Mouse (Mus musculus): Measurements from ENCODE around the gene Cyct. TPM values are rescaled to one million over a fixed set of nuclear protein-coding genes. Genes with fewer than 3 reads are reported as not detected.
A peak's percentile ranks its signal among the peaks of the same experiment; 100 is the strongest.

Gene Cyct
- 0.32 TPM in 1 of 2 replicates, not detected in the other for polyA plus RNA-seq (2015; fragmentation: Nextera tagmentation; extraction: Ambion mirVana)

- H3K9ac ChIP-seq = no peak within 1 kb of the TSS
- no peaks in the 10 kb centered on the region for H3K9me3 ChIP-seq
- no peak within 1 kb of the TSS for H3K27ac ChIP-seq (replicated peaks)
- H3K4me2 ChIP-seq = no peak within 1 kb of the TSS
- H3K4me1 ChIP-seq = no peaks in the 10 kb centered on the region
- WGBS = 77% methylated on average over 11 of the region's 11 CpGs
- ATAC-seq (ENCODE audit: extremely low read depth, insufficient number of reproducible peaks, low FRiP score, low TSS enrichment) = no peak
- no peak within 1 kb of the TSS for H3K4me3 ChIP-seq
- no peaks in the 10 kb centered on the region for H3K27me3 ChIP-seq (replicated peaks)
- H3K36me3 ChIP-seq = no peaks in the 10 kb centered on the region
Measured at GRCm38 (mm10) chr2:76360226-76360625, at the start of gene Cyct. Cyct (minus strand) TSS chr2:76360450.

GRCm38 (mm10) chr2:76409986-76410385 is 49.7 kb upstream of the Cyct start:
- H3K36me3 ChIP-seq = no peaks in the 10 kb centered on the region
- no peak overlapping the region for H3K27ac ChIP-seq (replicated peaks)
- no peak for ATAC-seq (ENCODE audit: extremely low read depth, insufficient number of reproducible peaks, low FRiP score, low TSS enrichment)
- H3K9ac ChIP-seq = no peak overlapping the region
- H3K4me1 ChIP-seq = peaks cover 14% of the 10 kb centered on the region
- peaks cover 15% of the 10 kb centered on the region for H3K27me3 ChIP-seq (replicated peaks)
- no peak overlapping the region for H3K4me2 ChIP-seq
- WGBS = 76% methylated on average over 2 of the region's 2 CpGs
- no peaks in the 10 kb centered on the region for H3K9me3 ChIP-seq
- H3K4me3 ChIP-seq = no peak overlapping the region

- H3K9ac ChIP-seq = no peak overlapping the region
- no peak overlapping the region for H3K4me3 ChIP-seq
- WGBS = 78% methylated on average over 1 of the region's 1 CpGs
- no peak overlapping the region for H3K4me2 ChIP-seq
- H3K4me1 ChIP-seq = peaks cover 17% of the 10 kb centered on the region
- H3K27ac ChIP-seq (replicated peaks) = no peak overlapping the region
- H3K36me3 ChIP-seq = no peaks in the 10 kb centered on the region
- ATAC-seq (ENCODE audit: extremely low read depth, insufficient number of reproducible peaks, low FRiP score, low TSS enrichment) = no peak
- H3K27me3 ChIP-seq (replicated peaks) = peaks cover 19% of the 10 kb centered on the region
- no peaks in the 10 kb centered on the region for H3K9me3 ChIP-seq
Measured at GRCm38 (mm10) chr2:76409526-76409925, 49.3 kb upstream of the Cyct start.

- H3K9ac ChIP-seq = peak overlapping the region; percentile 88
- WGBS = under 1% methylated on average over 49 of the region's 49 CpGs
- H3K36me3 ChIP-seq = no peaks in the 10 kb centered on the region
- no peaks in the 10 kb centered on the region for H3K9me3 ChIP-seq
- ATAC-seq (ENCODE audit: extremely low read depth, insufficient number of reproducible peaks, low FRiP score, low TSS enrichment) = peak; percentile 29; the same call in 1 of the 2 replicates
- H3K4me3 ChIP-seq = peak overlapping the region; percentile 91
- H3K27ac ChIP-seq (replicated peaks) = peak overlapping the region; percentile 54; the same call in 1 of the 2 replicates
- peaks cover 38% of the 10 kb centered on the region for H3K27me3 ChIP-seq (replicated peaks)
- H3K4me2 ChIP-seq = peak overlapping the region; percentile 96
- H3K4me1 ChIP-seq = peaks cover 16% of the 10 kb centered on the region
Measured at GRCm38 (mm10) chr2:76406937-76407441, 46.7 kb upstream of the Cyct start.

- peaks cover 38% of the 10 kb centered on the region for H3K27me3 ChIP-seq (replicated peaks)
- ATAC-seq (ENCODE audit: extremely low read depth, insufficient number of reproducible peaks, low FRiP score, low TSS enrichment) = peak; percentile 83
- WGBS = under 1% methylated on average over 87 of the region's 89 CpGs
Measured at GRCm38 (mm10) chr2:76406151-76406936, 46.1 kb upstream of the Cyct start, which contains the start of gene Osbpl6. Osbpl6 (plus strand) TSS chr2:76406508.

GRCm38 (mm10) chr2:76405596-76406150 is 45.4 kb upstream of the Cyct start:
- H3K4me1 ChIP-seq = peaks cover 16% of the 10 kb centered on the region
- peak overlapping the region; percentile 96 for H3K4me2 ChIP-seq
- ATAC-seq (ENCODE audit: extremely low read depth, insufficient number of reproducible peaks, low FRiP score, low TSS enrichment) = no peak
- peak overlapping the region; percentile 88 for H3K9ac ChIP-seq
- peak overlapping the region; percentile 91 for H3K4me3 ChIP-seq
- WGBS = 3% methylated on average over 15 of the region's 15 CpGs
- no peaks in the 10 kb centered on the region for H3K9me3 ChIP-seq
- no peaks in the 10 kb centered on the region for H3K36me3 ChIP-seq
- H3K27me3 ChIP-seq (replicated peaks) = peaks cover 38% of the 10 kb centered on the region
- peak overlapping the region; percentile 54 for H3K27ac ChIP-seq (replicated peaks)

More at GRCm38 (mm10) chr2:76406151-76406936, 46.1 kb upstream of the Cyct start, which contains the start of gene Osbpl6:
- Histone ChIP-seq H3K9me3 (no peaks in the 10 kb centered on the region), H3K4me2 (peak within 1 kb of the TSS; percentile 96), H3K27ac (replicated peaks) (peak within 1 kb of the TSS; percentile 54), H3K36me3 (no peaks in the 10 kb centered on the region), H3K4me3 (peak within 1 kb of the TSS; percentile 91), H3K9ac (peak within 1 kb of the TSS; percentile 88), H3K4me1 (peaks cover 16% of the 10 kb centered on the region)

GRCm38 (mm10) chr2:76400178-76400577 is 39.9 kb upstream of the Cyct start:
- H3K27ac ChIP-seq (replicated peaks) = no peak overlapping the region
- no peak overlapping the region for H3K9ac ChIP-seq
- no peaks in the 10 kb centered on the region for H3K9me3 ChIP-seq
- H3K4me3 ChIP-seq = no peak overlapping the region
- H3K4me1 ChIP-seq = peaks cover 8% of the 10 kb centered on the region
- no peaks in the 10 kb centered on the region for H3K36me3 ChIP-seq
- H3K4me2 ChIP-seq = no peak overlapping the region
- no peak for ATAC-seq (ENCODE audit: extremely low read depth, insufficient number of reproducible peaks, low FRiP score, low TSS enrichment)
- peaks cover 25% of the 10 kb centered on the region for H3K27me3 ChIP-seq (replicated peaks)

- Histone ChIP-seq H3K27ac (replicated peaks) (no peak overlapping the region), H3K27me3 (replicated peaks) (no peaks in the 10 kb centered on the region), H3K4me3 (no peak overlapping the region), H3K4me1 (no peaks in the 10 kb centered on the region), H3K9ac (no peak overlapping the region), H3K36me3 (peaks cover 51% of the 10 kb centered on the region), H3K4me2 (no peak overlapping the region), H3K9me3 (no peaks in the 10 kb centered on the region)
- no peak for ATAC-seq (ENCODE audit: extremely low read depth, insufficient number of reproducible peaks, low FRiP score, low TSS enrichment)
Measured at GRCm38 (mm10) chr2:76386531-76386930, 26.3 kb upstream of the Cyct start.

GRCm38 (mm10) chr2:76378646-76379045 is 18.4 kb upstream of the Cyct start:
- Histone ChIP-seq H3K9me3 (no peaks in the 10 kb centered on the region), H3K36me3 (peaks cover 91% of the 10 kb centered on the region)

GRCm38 (mm10) chr2:76374544-76375206 is 14.4 kb upstream of the Cyct start:
- Histone ChIP-seq H3K9me3 (no peaks in the 10 kb centered on the region), H3K27me3 (replicated peaks) (no peaks in the 10 kb centered on the region), H3K36me3 (peaks cover 65% of the 10 kb centered on the region), H3K9ac (no peak overlapping the region), H3K4me1 (peaks cover 23% of the 10 kb centered on the region), H3K4me3 (no peak overlapping the region), H3K27ac (replicated peaks) (no peak overlapping the region), H3K4me2 (no peak overlapping the region)
- 84% methylated on average over 6 of the region's 6 CpGs for WGBS
- no peak for ATAC-seq (ENCODE audit: extremely low read depth, insufficient number of reproducible peaks, low FRiP score, low TSS enrichment)

More at GRCm38 (mm10) chr2:76378646-76379045, 18.4 kb upstream of the Cyct start:
- no peak overlapping the region for H3K4me2 ChIP-seq
- H3K9ac ChIP-seq = no peak overlapping the region
- H3K4me3 ChIP-seq = no peak overlapping the region
- 95% methylated on average over 19 of the region's 19 CpGs for WGBS
- no peaks in the 10 kb centered on the region for H3K4me1 ChIP-seq
- no peak for ATAC-seq (ENCODE audit: extremely low read depth, insufficient number of reproducible peaks, low FRiP score, low TSS enrichment)
- no peaks in the 10 kb centered on the region for H3K27me3 ChIP-seq (replicated peaks)
- no peak overlapping the region for H3K27ac ChIP-seq (replicated peaks)

- Histone ChIP-seq H3K27me3 (replicated peaks) (no peaks in the 10 kb centered on the region), H3K9me3 (no peaks in the 10 kb centered on the region), H3K4me1 (peaks cover 23% of the 10 kb centered on the region), H3K27ac (replicated peaks) (peak overlapping the region; percentile 80), H3K4me3 (no peak overlapping the region), H3K4me2 (peak overlapping the region; percentile 92), H3K9ac (peak overlapping the region; percentile 20; the same call in 1 of the 2 replicates), H3K36me3 (peaks cover 41% of the 10 kb centered on the region)
- peak; percentile 37; the same call in 1 of the 2 replicates for ATAC-seq (ENCODE audit: extremely low read depth, insufficient number of reproducible peaks, low FRiP score, low TSS enrichment)
- WGBS = 28% methylated on average over 4 of the region's 4 CpGs
Measured at GRCm38 (mm10) chr2:76372244-76372643, 12.0 kb upstream of the Cyct start.
